Mouse (Mus musculus) gastrocnemius, postnatal 4 days (tissue): ENCODE data around the gene Gm9821. TPM values are rescaled to one million over a fixed set of nuclear protein-coding genes. Genes with fewer than 3 reads are reported as not detected.

Experiments used
- DNase-seq, 2 experiments: peaks; one replicate each; pipeline ENCODE4 v3.0.0; 2021 to 2022; ENCODE audit warnings: low spot score in 2 of 2, mixed read lengths in 2 of 2
- long read RNA-seq, 2 experiments: library from polyadenylated mRNA; stranded (forward); transcript quantifications; one replicate each; pipeline ENCODE4 v2.0.0; 2021
- total RNA-seq, 2 experiments: library from RNA; stranded (reverse); gene quantifications; 2 replicates each; pipeline ENCODE4 v1.2.3; 2021

Gm9821 gene
- total RNA-seq, result not detected
- long read RNA-seq, experiment 1, result 0 reads
- long read RNA-seq, experiment 2, result 0 reads

DNA sequence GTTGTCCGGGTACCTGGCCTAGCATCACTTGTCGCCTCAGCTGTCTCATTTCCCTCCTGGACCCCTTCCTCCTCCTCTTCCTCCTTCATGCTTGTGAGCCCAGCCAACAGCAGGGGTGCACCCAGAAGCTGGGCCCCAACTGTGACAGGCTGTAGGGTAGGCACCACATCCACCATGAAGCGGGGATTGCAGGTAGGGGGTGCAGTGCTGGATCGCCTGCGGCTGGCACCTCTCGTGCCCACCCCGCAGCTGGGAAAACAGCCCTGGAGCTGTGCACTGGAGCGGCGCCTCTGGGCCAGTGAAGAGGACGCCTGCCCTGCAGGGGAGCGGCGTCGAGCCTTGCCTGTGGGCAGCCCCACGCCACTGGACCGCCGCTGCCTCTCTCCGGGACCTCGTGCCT is at the start of gene Gm9821:
Gene Gm9821, plus strand, starts transcription at position 221 of the 400 bp plus-strand sequence.
- DNase-seq, result no peak

GRCm38 (mm10) chr2:91897968-91898367 is 47.5 kb upstream of the Gm9821 start:
- DNase-seq, result no peak

DNA sequence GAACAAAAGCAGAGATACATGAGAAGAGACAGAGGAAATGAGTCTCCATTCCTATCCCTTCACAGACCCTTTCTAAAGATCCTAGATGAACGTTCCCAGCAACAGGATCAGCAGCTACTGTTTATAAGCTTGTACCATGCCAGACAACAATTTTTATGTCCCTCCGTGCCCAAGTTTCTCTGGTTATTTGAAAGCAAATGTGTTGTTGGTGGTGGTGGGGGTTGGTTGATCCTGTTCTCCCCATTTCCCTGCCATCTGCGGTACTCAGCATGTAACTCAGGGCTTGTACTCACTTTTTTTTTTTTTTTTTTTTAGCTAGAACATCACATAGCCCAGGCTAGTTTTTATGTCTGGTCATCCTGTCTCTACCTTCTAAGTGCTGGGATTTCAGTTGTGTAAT is 46.4 kb upstream of the Gm9821 start:
- no peak for DNase-seq

GRCm38 (mm10) chr2:91900431-91900830 is 45.1 kb upstream of the Gm9821 start:
- DNase-seq, result no peak

DNA sequence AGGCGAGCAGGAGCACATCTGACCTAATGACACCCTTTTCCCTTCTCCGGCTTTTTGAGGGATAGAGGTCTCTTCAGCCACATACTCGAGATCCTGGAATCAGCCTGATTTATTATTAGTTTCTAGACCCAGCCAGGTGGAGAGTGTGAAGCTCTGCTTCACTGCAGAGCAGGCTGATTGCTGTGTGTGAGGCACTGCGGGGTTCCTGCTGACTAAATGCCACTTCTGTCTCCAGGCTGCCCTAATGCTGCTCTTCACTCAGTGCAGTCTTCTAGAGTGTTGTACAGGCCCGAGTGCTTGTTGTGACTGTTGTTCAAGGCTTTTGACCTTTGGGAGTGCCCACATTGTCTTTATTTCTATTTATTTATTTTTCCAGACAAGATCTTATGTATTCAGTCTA is 43.2 kb upstream of the Gm9821 start:
- no peak for DNase-seq

GRCm38 (mm10) chr2:91903171-91903925 is 42.2 kb upstream of the Gm9821 start:
- DNase-seq, result no peak

GRCm38 (mm10) chr2:91904618-91905307 is 40.7 kb upstream of the Gm9821 start:
- DNase-seq, result peak in 1 of 2 experiments; percentile 45

GRCm38 (mm10) chr2:91906141-91906540 is 39.4 kb upstream of the Gm9821 start:
- no peak for DNase-seq

GRCm38 (mm10) chr2:91912616-91913015 is 32.9 kb upstream of the Gm9821 start:
- no peak for DNase-seq

- no peak for DNase-seq
Measured at GRCm38 (mm10) chr2:91913328-91914110, 32.0 kb upstream of the Gm9821 start.

GRCm38 (mm10) chr2:91916346-91916977 is 29.0 kb upstream of the Gm9821 start:
- no peak for DNase-seq

GRCm38 (mm10) chr2:91917096-91917495 is 28.4 kb upstream of the Gm9821 start:
- no peak for DNase-seq

- DNase-seq, result no peak
Measured at GRCm38 (mm10) chr2:91920130-91920529, 25.4 kb upstream of the Gm9821 start.

- peak in 1 of 2 experiments; percentile 79 for DNase-seq
Measured at GRCm38 (mm10) chr2:91921181-91921789, 24.2 kb upstream of the Gm9821 start.

DNA sequence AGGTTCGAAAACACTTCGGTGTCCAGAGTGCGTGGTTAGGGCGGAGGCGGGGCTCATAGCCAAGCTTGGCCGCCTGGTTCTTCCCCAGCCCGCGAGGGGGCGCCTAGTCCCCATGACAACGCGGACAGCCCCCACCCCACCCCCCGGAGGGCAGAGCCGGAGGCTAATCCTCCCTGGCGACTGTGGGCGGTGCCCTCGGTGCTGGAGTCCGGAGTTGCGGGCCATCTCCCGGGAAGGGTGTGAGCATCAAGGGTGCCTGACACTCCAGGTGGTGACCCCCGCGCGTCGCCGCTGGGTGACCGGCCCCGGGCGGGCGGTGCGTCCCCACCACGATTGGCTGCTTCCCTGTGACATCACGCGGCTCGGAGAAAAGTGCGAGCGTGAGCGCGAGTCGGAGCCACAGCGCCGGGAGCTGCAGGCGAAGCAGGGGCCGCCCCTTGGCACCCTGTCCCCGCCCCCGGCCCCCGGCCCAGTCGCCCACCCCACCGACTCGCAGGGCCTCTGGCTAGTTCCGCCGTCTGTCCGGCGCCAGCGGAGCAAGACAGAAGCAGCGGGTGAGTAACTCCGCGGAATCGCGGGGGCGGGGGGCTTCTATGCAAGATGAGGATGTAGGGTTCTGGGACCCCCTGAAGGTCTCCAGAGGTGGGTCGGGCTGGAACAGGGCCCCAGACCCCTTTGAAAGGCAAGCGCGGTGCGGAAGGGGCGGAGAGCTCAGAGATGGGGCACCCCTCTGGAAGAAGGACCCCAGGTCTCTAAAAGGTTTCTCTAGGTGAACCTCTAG is 23.5 kb upstream of the Gm9821 start:
- peak in 1 of 2 experiments; percentile 58 for DNase-seq

DNA sequence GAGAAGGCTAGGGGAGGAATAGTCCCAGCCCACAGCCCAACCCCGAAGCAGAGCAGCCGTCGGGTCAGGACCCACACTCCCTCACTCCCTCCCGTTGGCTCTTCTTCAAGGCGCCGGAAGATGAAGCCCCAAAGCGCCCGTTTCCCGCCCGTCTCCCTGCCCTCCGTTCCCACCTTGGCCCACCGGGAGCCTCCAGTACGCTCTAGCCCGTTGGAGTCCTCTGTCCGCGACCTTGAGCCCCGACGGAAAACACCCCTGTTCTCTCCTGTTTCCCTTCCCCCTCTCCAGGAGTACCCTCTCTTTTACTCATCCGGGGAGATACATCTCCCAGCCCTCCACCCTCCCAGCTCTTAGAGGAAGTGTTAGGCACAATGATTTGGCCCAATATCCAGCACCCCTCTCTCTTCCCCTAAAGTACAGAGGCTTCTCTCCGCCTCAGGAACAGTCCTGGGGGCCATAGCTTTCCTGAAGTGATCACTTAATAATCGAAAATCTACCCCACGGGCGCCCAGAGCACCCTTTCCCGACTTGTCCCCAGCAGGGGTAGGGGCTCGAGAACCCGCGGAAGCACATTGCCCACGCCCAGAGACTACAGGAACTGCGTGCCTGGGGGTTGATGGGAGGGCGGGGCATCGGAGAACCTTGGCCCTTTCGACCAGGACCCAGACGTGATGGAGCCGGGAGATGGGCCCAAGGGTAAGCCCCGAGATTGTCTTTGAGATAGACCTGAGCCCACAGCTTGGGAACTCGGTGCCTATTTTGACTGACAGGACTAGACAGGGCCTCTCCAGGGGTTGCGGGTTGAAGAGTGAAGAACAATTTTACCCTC is 22.7 kb upstream of the Gm9821 start:
- DNase-seq, result no peak

DNA sequence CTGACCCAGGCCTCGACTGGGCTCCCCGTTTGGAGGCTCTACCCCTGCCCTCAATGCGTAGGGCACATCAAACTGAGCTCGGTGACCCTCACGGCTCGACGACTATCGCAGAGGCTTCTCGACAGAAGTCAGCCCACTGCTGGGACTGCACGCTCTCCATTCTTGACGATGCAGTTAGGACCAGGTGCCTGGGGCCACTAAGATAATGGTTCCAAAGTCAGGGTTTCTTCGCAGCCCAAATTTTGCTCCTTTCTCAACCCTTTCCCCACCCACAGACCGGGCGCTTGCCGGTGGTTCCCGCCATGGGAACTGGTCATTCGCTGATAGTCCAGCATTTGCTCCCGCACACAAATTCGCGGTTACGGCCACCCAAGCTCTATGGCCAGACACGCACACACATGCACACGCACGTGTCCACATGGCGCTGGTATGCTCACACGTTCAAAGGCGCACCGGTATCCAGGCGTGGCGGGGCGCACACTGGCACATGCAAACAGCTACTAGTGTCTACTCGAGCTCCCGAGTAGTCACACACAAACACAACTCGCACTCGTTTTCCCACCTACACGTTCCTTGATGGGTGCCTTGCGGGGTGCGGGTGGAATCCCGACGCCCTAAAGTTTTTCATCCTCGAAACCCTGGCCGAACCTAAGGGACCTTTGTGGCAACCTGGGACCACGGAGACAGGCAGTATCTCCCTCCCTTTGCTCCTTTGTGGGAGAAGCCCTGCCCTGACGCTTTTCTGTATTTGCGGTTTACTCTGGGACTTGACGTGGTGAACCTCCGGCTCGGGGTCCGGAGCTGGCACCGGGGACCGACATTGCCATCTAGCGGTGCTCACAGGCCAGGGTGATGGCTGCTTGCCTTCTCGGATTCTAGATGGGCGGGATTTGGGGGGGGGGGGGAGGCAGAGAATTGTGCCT is 21.8 kb upstream of the Gm9821 start:
- peak in 1 of 2 experiments; percentile 71 for DNase-seq

- DNase-seq, result no peak
Measured at GRCm38 (mm10) chr2:91924726-91925125, 20.8 kb upstream of the Gm9821 start.
